Mouse (Mus musculus) myocyte (in vitro differentiated cells): ENCODE measurements around the gene Map7d3. TPM values are rescaled to one million over a fixed set of nuclear protein-coding genes. Genes with fewer than 3 reads are reported as not detected.

ENCODE experiments used
- H3K27me3 ChIP-seq: one replicate; pipeline ENCODE4 v1.6.1; 2011; ENCODE audit not compliant: control insufficient read depth, insufficient read depth, insufficient read length
- H3K36me3 ChIP-seq: one replicate; pipeline ENCODE4 v1.6.1; 2011; ENCODE audit not compliant: control insufficient read depth, insufficient read depth
- H3K4me2 ChIP-seq: one replicate; pipeline ENCODE4 v1.6.1; 2011; ENCODE audit warnings: low read depth, control low read depth
- H3K4me3 ChIP-seq: one replicate; pipeline ENCODE4 v1.5.1; 2011; ENCODE audit warnings: mild to moderate bottlenecking, control low read depth, moderate library complexity
- H3K79me2 ChIP-seq: one replicate; pipeline ENCODE4 v1.6.1; 2011; ENCODE audit not compliant: control insufficient read depth, insufficient read depth
- H3ac ChIP-seq: one replicate; pipeline ENCODE4 v1.6.1; 2011; ENCODE audit not compliant: control insufficient read depth, insufficient read length
- CEBPB ChIP-seq: IDR thresholded peaks from 2 replicates; pipeline ENCODE4 v1.6.1; 2011; ENCODE audit warnings: mild to moderate bottlenecking, moderate library complexity; ENCODE audit not compliant: poor library complexity, insufficient read depth, severe bottlenecking
- E2F4 ChIP-seq: IDR thresholded peaks from one replicate; pipeline ENCODE4 v1.6.1; 2011; ENCODE audit warnings: mild to moderate bottlenecking, control low read depth, moderate library complexity; ENCODE audit not compliant: insufficient read depth
- MAX ChIP-seq: IDR thresholded peaks from one replicate; pipeline ENCODE4 v1.6.1; 2011; ENCODE audit warnings: low read depth, mild to moderate bottlenecking, control low read depth
- MYOD1 ChIP-seq, 3 experiments: IDR thresholded peaks; one replicate each; pipeline ENCODE4 v1.6.1; 2011; ENCODE audit warnings: control low read depth in 2 of 3, low read depth in 2 of 3, mild to moderate bottlenecking in 2 of 3, moderate library complexity in 1 of 3; ENCODE audit not compliant: insufficient read length in 2 of 3, control insufficient read depth in 1 of 3
- MYOG ChIP-seq, 3 experiments: IDR thresholded peaks; one replicate each; pipeline ENCODE4 v1.6.1; 2011; ENCODE audit warnings: control low read depth in 2 of 3, low read depth in 2 of 3, mild to moderate bottlenecking in 2 of 3; ENCODE audit not compliant: insufficient read length in 2 of 3, control insufficient read depth in 1 of 3, insufficient read depth in 1 of 3
- POLR2A ChIP-seq: IDR thresholded peaks from one replicate; pipeline ENCODE4 v1.6.1; 2011; ENCODE audit warnings: low read depth, mild to moderate bottlenecking, control low read depth, moderate library complexity; ENCODE audit not compliant: insufficient read length
- POLR2AphosphoS2 ChIP-seq: IDR thresholded peaks from one replicate; pipeline ENCODE4 v1.6.1; 2011; ENCODE audit warnings: low read depth, control low read depth; ENCODE audit not compliant: insufficient read length
- REST ChIP-seq: IDR thresholded peaks from one replicate; pipeline ENCODE4 v1.6.1; 2011; ENCODE audit warnings: mild to moderate bottlenecking, control low read depth, moderate library complexity; ENCODE audit not compliant: insufficient read depth, insufficient read length
- SRF ChIP-seq: IDR thresholded peaks from one replicate; pipeline ENCODE4 v1.6.1; 2011; ENCODE audit warnings: low read depth; ENCODE audit not compliant: control insufficient read depth, insufficient read length
- TCF12 ChIP-seq: IDR thresholded peaks from one replicate; pipeline ENCODE4 v1.6.1; 2011; ENCODE audit warnings: mild to moderate bottlenecking, control low read depth; ENCODE audit not compliant: poor library complexity, insufficient read depth, severe bottlenecking
- TCF3 ChIP-seq: IDR thresholded peaks from one replicate; pipeline ENCODE4 v1.6.1; 2011; ENCODE audit warnings: low read depth, control low read depth; ENCODE audit not compliant: insufficient read length
- USF1 ChIP-seq: IDR thresholded peaks from one replicate; pipeline ENCODE4 v1.6.1; 2011; ENCODE audit warnings: low read depth, mild to moderate bottlenecking, control low read depth, moderate library complexity
- polyA plus RNA-seq: library from polyadenylated mRNA; unstranded; fragments of >200 nt; fragmentation: generic; extraction: Trizol; gene quantifications from one replicate; pipeline ENCODE4 v1.2.1, GENCODE M21; 2012; ENCODE audit warnings: missing spikeins

Map7d3 gene
- polyA plus RNA-seq, 1 experiment, result 0.05 TPM

- Histone ChIP-seq H3K4me2 (no peak overlapping the region), H3K79me2 (no peaks in the 10 kb centered on the region), H3K4me3 (no peak overlapping the region), H3K27me3 (no peaks in the 10 kb centered on the region), H3K36me3 (no peaks in the 10 kb centered on the region), H3ac (no peak overlapping the region)
- TF ChIP-seq POLR2AphosphoS2, result no peak
- TF ChIP-seq USF1, result no peak
- TF ChIP-seq POLR2A, result no peak
- no peak for TF ChIP-seq SRF
- no peak for TF ChIP-seq MAX
- TF ChIP-seq TCF3, result no peak
Measured at GRCm38 (mm10) chrX:56773329-56773728, 48.8 kb downstream of the Map7d3 start.

DNA sequence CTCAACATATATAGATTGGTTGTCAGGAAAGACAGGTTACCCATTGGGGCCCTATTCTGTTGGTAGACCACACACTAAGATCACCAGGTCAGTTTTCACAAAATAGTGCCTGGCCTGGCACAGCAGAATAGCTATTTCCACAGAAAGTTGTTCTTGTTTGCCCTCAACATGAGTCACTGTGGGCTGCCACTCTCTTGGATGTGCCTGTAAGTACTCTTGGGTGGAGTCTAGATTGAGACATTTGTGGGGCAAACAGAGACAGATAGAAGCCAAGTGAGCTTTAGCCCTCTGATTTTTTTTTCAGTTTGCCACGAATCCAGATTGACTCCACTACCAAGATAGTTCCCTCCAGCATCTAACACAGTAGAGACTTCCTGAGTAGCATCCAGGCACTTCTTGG lies 50.4 kb downstream of the Map7d3 start:
- Histone ChIP-seq H3ac (no peak overlapping the region), H3K4me3 (no peak overlapping the region), H3K4me2 (no peak overlapping the region), H3K79me2 (no peaks in the 10 kb centered on the region), H3K36me3 (no peaks in the 10 kb centered on the region), H3K27me3 (no peaks in the 10 kb centered on the region)
- TF ChIP-seq POLR2AphosphoS2, result no peak
- TF ChIP-seq TCF3, result no peak
- TF ChIP-seq MYOG (IDR thresholded peaks at IDR 0.05; ENCODE audit: control insufficient read depth in 1 of 3, insufficient read depth in 1 of 3, insufficient read length in 2 of 3, low read depth in 2 of 3), result no peak
- no peak for TF ChIP-seq REST

DNA sequence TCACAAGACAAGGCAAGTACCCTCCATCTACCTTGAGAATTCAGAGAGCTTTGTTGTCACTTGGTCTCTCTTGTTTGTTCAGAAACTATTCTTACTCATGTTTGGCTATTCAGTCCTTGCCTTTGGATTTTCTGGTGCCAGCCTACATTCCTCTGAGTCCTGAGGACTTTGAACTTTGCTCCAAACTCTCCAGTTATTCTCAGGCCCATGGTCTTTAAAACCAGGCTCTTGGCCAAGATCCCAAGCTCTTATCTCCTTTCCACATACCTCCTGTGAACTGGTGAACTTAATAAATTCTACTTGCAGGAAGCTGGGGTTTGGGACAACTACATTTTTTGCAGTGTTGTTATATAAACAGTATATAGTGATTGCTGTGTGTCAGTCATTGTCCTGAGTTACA lies 52.3 kb downstream of the Map7d3 start:
- no peaks in the 10 kb centered on the region for H3K27me3 ChIP-seq
- H3K36me3 ChIP-seq, result no peaks in the 10 kb centered on the region
- no peak overlapping the region for H3K4me3 ChIP-seq
- H3K79me2 ChIP-seq, result no peaks in the 10 kb centered on the region
- no peak overlapping the region for H3ac ChIP-seq
- no peak overlapping the region for H3K4me2 ChIP-seq
- TF ChIP-seq E2F4 (no peak), MYOD1 (IDR thresholded peaks at IDR 0.05; ENCODE audit: control insufficient read depth in 1 of 3, insufficient read length in 2 of 3, low read depth in 2 of 3) (no peak), CEBPB (no peak), MYOG (IDR thresholded peaks at IDR 0.05; ENCODE audit: control insufficient read depth in 1 of 3, insufficient read depth in 1 of 3, insufficient read length in 2 of 3, low read depth in 2 of 3) (no peak), POLR2AphosphoS2 (no peak), TCF12 (no peak), POLR2A (no peak)

- H3K4me3 ChIP-seq, result no peak overlapping the region
- H3K79me2 ChIP-seq, result no peaks in the 10 kb centered on the region
- no peak for TF ChIP-seq POLR2A
- TF ChIP-seq SRF, result no peak
- no peak for TF ChIP-seq TCF3
- TF ChIP-seq TCF12, result no peak
- no peak for TF ChIP-seq USF1
- TF ChIP-seq MYOD1 (IDR thresholded peaks at IDR 0.05; ENCODE audit: control insufficient read depth in 1 of 3, insufficient read length in 2 of 3, low read depth in 2 of 3), result no peak
- TF ChIP-seq POLR2AphosphoS2, result no peak
- TF ChIP-seq MYOG (IDR thresholded peaks at IDR 0.05; ENCODE audit: control insufficient read depth in 1 of 3, insufficient read depth in 1 of 3, insufficient read length in 2 of 3, low read depth in 2 of 3), result no peak
- no peak for TF ChIP-seq REST
- no peak for TF ChIP-seq CEBPB
- TF ChIP-seq MAX, result no peak
- no peak for TF ChIP-seq E2F4
- H3K27me3 ChIP-seq, result no peaks in the 10 kb centered on the region
- no peaks in the 10 kb centered on the region for H3K36me3 ChIP-seq
- H3K4me2 ChIP-seq, result no peak overlapping the region
- no peak overlapping the region for H3ac ChIP-seq
Measured at GRCm38 (mm10) chrX:56760257-56760760, 61.8 kb downstream of the Map7d3 start.

DNA sequence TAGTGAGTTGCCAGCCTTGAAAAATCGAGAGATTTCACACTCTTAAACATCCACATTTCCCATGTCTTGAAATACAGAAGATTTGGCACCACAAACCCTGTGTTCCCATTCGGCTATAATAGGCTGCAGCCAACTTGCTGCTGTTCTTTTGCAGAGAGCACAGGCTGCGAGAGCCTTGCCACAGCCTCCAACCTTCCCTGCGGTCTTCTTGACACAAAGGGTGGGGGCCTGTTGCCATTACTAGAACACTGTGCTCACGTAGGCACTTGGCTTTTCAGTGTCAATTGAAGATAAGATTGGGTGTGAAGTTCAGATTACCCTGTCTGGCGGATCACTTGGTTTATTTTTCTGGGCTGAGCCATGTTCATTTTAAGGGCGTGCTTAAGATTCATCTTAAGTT lies 65.8 kb downstream of the Map7d3 start:
- H3K27me3 ChIP-seq, result no peaks in the 10 kb centered on the region
- no peaks in the 10 kb centered on the region for H3K79me2 ChIP-seq
- H3K4me3 ChIP-seq, result no peak overlapping the region
- H3K36me3 ChIP-seq, result no peaks in the 10 kb centered on the region
- no peak overlapping the region for H3ac ChIP-seq
- H3K4me2 ChIP-seq, result no peak overlapping the region
- TF ChIP-seq TCF12, result no peak
- TF ChIP-seq REST, result no peak

DNA sequence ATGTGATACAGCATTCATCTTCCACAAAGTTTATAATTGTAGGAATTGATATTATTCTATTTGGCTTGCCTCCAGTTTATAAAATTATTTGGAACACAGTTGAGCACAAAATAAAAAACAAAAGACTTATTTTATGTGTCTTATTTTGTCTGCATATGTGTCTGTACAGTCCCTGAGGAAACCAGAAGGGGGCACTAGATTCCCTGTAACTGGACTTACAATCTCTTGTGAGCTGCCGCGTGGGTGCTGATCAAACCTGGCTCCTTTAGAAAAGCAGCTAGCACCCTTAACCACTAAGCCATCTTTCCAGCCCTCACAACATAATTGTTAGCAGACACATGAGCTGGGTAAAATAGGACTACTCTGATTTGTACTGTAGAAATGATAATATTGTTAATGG lies 66.5 kb downstream of the Map7d3 start:
- H3ac ChIP-seq, result no peak overlapping the region
- H3K79me2 ChIP-seq, result no peaks in the 10 kb centered on the region
- no peak overlapping the region for H3K4me2 ChIP-seq
- H3K4me3 ChIP-seq, result no peak overlapping the region
- no peaks in the 10 kb centered on the region for H3K36me3 ChIP-seq
- TF ChIP-seq CEBPB (no peak), USF1 (no peak), MAX (no peak), POLR2AphosphoS2 (no peak), E2F4 (no peak)
- H3K27me3 ChIP-seq, result no peaks in the 10 kb centered on the region
